Mouse (Mus musculus): ENCODE measurements around the gene 4930512M02Rik.

DNA sequence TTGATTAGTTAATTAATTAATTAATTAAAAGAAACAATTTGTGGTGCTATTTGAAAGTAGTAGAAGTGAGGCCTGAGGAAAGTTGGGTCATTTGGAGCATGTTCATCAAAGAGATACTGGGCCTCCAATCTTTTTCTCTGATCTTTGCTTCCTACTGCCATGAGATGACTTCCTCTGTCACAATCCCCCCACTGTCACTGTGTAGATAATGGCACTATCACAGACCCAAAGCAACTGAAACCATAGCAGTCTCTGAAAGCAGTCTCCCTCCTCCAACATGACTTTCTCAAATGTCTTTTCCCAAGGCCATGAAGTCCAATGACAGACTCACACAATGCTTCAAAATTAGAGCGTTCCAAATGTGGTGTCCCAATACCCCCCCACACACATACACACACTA is 41.2 kb downstream of the 4930512M02Rik start:
- no peak for TF ChIP-seq CTCF (IDR thresholded peaks at IDR 0.05; ENCODE audit: control insufficient read depth, insufficient read depth, insufficient replicate concordance, low read depth, low read length)
- TF ChIP-seq POLR2A (IDR thresholded peaks at IDR 0.05; ENCODE audit: control insufficient read depth, low read depth, low read length): no peak
